In the genomic region with DNA sequence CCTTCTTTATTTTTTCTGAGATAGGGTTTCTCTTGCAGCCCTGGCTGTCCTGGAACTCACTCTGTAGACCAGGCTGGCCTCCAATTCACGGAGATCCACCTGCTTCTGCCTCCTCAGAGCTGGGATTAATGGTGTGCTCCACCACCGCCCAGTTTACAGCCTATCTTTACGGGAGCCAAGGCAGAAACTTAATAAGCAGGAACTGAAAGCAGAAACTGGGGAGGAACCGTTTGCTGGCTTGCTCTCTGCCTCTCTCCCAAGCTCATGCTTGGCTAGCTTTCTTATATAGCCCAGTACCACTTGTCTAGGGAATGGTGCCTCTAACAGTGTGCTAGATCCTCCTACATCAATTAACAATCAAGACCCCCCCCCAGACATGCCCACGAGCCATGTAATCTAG, we compare ENCODE assay signal across 10 mouse cellular contexts. TPM values are rescaled to one million over a fixed set of nuclear protein-coding genes. Genes with fewer than 3 reads are reported as not detected.
DNase-seq lines count a peak whose midpoint lies in the region; ATAC-seq lines count a peak whose summit lies in the region.
"Had no signal": no experiment of that assay in that cellular context is flagged by ENCODE, and none has a peak within 500 bp of the region (broad histone marks: within the 10 kb centered on the region; RNA-seq: fewer than 3 reads in every experiment).

No protein-coding gene starts in this region.

- DNase-seq in heart, adult 18-20 months = no peak
- no peak for DNase-seq in embryonic facial prominence, embryonic 10.5 days (ENCODE audit: low spot score)
- DNase-seq in retina, embryonic 14.5 days (ENCODE audit: low spot score) = no peak
- DNase-seq in left cerebral cortex, postnatal 25 days (ENCODE audit: low spot score in 2 of 2) = no peak
- DNase-seq in adipocyte (ENCODE audit: low spot score) = no peak
- DNase-seq: cerebellum, postnatal 25 days; kidney, adult 2 months had no signal

- H3K4me3 ChIP-seq in heart, embryonic 14.5 days (ENCODE audit: control insufficient read depth in 1 of 2, insufficient read depth in 1 of 2, low read depth in 1 of 2, low read length in 2 of 2) = no peak overlapping the region
- H3K4me3 ChIP-seq in embryonic facial prominence, embryonic 10.5 days = peak overlapping the region; percentile 46
- H3K4me3 ChIP-seq in hindbrain, embryonic 16.5 days (ENCODE audit: low read length) = no peak overlapping the region

- intact Hi-C loops in left cerebral cortex, postnatal 25 days (cut with DNase I) = no loop called here

- H3K9me3 ChIP-seq in heart, embryonic 14.5 days (ENCODE audit: control insufficient read depth, low read length) = no peaks in the 10 kb centered on the region
- no peaks in the 10 kb centered on the region for H3K9me3 ChIP-seq in embryonic facial prominence, embryonic 10.5 days
- no peaks in the 10 kb centered on the region for H3K9me3 ChIP-seq in hindbrain, embryonic 16.5 days (ENCODE audit: control insufficient read depth, low read length)

- 52% methylated on average over 5 of the region's 5 CpGs for WGBS in heart, embryonic 14.5 days
- 55% methylated on average over 5 of the region's 5 CpGs for WGBS in embryonic facial prominence, embryonic 10.5 days
- WGBS in hindbrain, embryonic 16.5 days = 48% methylated on average over 5 of the region's 5 CpGs

- H3K4me2 ChIP-seq in heart, embryonic 14.5 days (ENCODE audit: low read length) = peak overlapping the region; percentile 49; the same call in 1 of the 2 replicates
- H3K4me2 ChIP-seq in hindbrain, embryonic 16.5 days (ENCODE audit: low read length) = peak overlapping the region; percentile 46; the same call in 1 of the 2 replicates

- no peak overlapping the region for H3K9ac ChIP-seq in heart, embryonic 14.5 days (ENCODE audit: low read length)
- H3K9ac ChIP-seq in hindbrain, embryonic 16.5 days (ENCODE audit: low read depth, low read length) = no peak overlapping the region; the same call in 1 of the 2 replicates

- ATAC-seq in heart, embryonic 14.5 days (ENCODE audit: insufficient number of reproducible peaks, insufficient read depth, low FRiP score, low read depth) = no peak
- ATAC-seq in hindbrain, embryonic 16.5 days = no peak
- ATAC-seq in megakaryocyte progenitor cell, adult 5-6 weeks (replicated peaks; ENCODE audit: poor library complexity) = 0 out of 2 replicates have a peak, but pooled peaks have one; percentile 17

- H3K36me3 ChIP-seq in heart, embryonic 14.5 days (ENCODE audit: control insufficient read depth, insufficient read depth, low read length) = 0 out of 2 replicates have a peak, but pooled peaks cover 4% of the 10 kb centered on the region
- peaks cover 32% of the 10 kb centered on the region for H3K36me3 ChIP-seq in embryonic facial prominence, embryonic 10.5 days (replicated peaks)
- H3K36me3 ChIP-seq in hindbrain, embryonic 16.5 days (ENCODE audit: control insufficient read depth, insufficient read depth, low read length) = no peaks in the 10 kb centered on the region

- H3K4me1 ChIP-seq in heart, embryonic 14.5 days (ENCODE audit: control insufficient read depth in 2 of 2, insufficient read depth in 2 of 2, low read length in 2 of 2) = no peaks in the 10 kb centered on the region; a peak in 1 of 4 replicates
- H3K4me1 ChIP-seq in embryonic facial prominence, embryonic 10.5 days = peaks cover 33% of the 10 kb centered on the region
- H3K4me1 ChIP-seq in hindbrain, embryonic 16.5 days (ENCODE audit: control insufficient read depth, insufficient read depth, low read depth, low read length) = no peaks in the 10 kb centered on the region

- no peak overlapping the region for H3K27ac ChIP-seq in heart, embryonic 14.5 days (replicated peaks in 1 of 2; ENCODE audit: control insufficient read depth in 1 of 2, insufficient read depth in 1 of 2, low read depth in 2 of 2, low read length in 2 of 2)
- H3K27ac ChIP-seq in embryonic facial prominence, embryonic 10.5 days (replicated peaks) = no peak overlapping the region
- H3K27ac ChIP-seq in hindbrain, embryonic 16.5 days (ENCODE audit: low read depth, low read length) = no peak overlapping the region

- no peaks in the 10 kb centered on the region for H3K27me3 ChIP-seq in heart, embryonic 14.5 days (ENCODE audit: control insufficient read depth, insufficient read depth, low read length)
- no peaks in the 10 kb centered on the region for H3K27me3 ChIP-seq in embryonic facial prominence, embryonic 10.5 days (replicated peaks; ENCODE audit: low read depth, poor library complexity, severe bottlenecking)
- no peaks in the 10 kb centered on the region for H3K27me3 ChIP-seq in hindbrain, embryonic 16.5 days (replicated peaks; ENCODE audit: control insufficient read depth, insufficient read depth, low read length)

RNA-seq across cellular contexts. Expression of a gene that starts 6.6 kb away (rescaled TPM):
- polyA plus RNA-seq in heart, embryonic 14.5 days (2014; fragmentation: Nextera tagmentation; extraction: Ambion mirVana) = 10.0 and 10.3 TPM in 2 replicates
- 1 to 10 TPM; 7.8 to 9.3 TPM for total RNA-seq in heart, adult 18-20 months (2021)
- polyA plus RNA-seq in embryonic facial prominence, embryonic 10.5 days (2016; fragmentation: Nextera tagmentation; extraction: Ambion mirVana) = 12.7 and 13.9 TPM in 2 replicates
- 1.6 and 2.1 TPM in 2 replicates for polyA plus RNA-seq in hindbrain, embryonic 16.5 days (2015; fragmentation: Nextera tagmentation; extraction: Ambion mirVana)
- total RNA-seq in megakaryocyte progenitor cell, adult 5-6 weeks (2015) = 3.1 and 3.6 TPM in 2 replicates
- 7.9 and 10.2 TPM in 2 replicates for total RNA-seq in megakaryocyte progenitor cell, adult 5-6 weeks (2017)
- 1 to 10 TPM; 1.6 to 2.4 TPM for total RNA-seq in left cerebral cortex, postnatal 25 days (2021)

RNA-seq across cellular contexts. Expression of a gene that starts 9.3 kb away (rescaled TPM):
- polyA plus RNA-seq in heart, embryonic 14.5 days (2014; fragmentation: Nextera tagmentation; extraction: Ambion mirVana) = 28.2 and 38.5 TPM in 2 replicates
- 1 to 10 TPM; 2.8 to 3.9 TPM for total RNA-seq in heart, adult 18-20 months (2021)
- polyA plus RNA-seq in embryonic facial prominence, embryonic 10.5 days (2016; fragmentation: Nextera tagmentation; extraction: Ambion mirVana) = 35.2 and 37.7 TPM in 2 replicates
- polyA plus RNA-seq in hindbrain, embryonic 16.5 days (2015; fragmentation: Nextera tagmentation; extraction: Ambion mirVana) = 31.3 and 32.2 TPM in 2 replicates
- 17.4 and 18.2 TPM in 2 replicates for total RNA-seq in megakaryocyte progenitor cell, adult 5-6 weeks (2015)
- total RNA-seq in megakaryocyte progenitor cell, adult 5-6 weeks (2017) = 10.7 and 13.3 TPM in 2 replicates
- total RNA-seq in left cerebral cortex, postnatal 25 days (2021) = 1 to 10 TPM; 8.5 to 8.8 TPM

RNA-seq across cellular contexts. Expression of a gene that starts 26.9 kb away (rescaled TPM):
- polyA plus RNA-seq in heart, embryonic 14.5 days (2014; fragmentation: Nextera tagmentation; extraction: Ambion mirVana) = 218 and 223 TPM in 2 replicates
- total RNA-seq in heart, adult 18-20 months (2021) = 10 to 100 TPM; 94.9 to 98.5 TPM
- 870 and 873 TPM in 2 replicates for polyA plus RNA-seq in embryonic facial prominence, embryonic 10.5 days (2016; fragmentation: Nextera tagmentation; extraction: Ambion mirVana)
- polyA plus RNA-seq in hindbrain, embryonic 16.5 days (2015; fragmentation: Nextera tagmentation; extraction: Ambion mirVana) = 284 and 285 TPM in 2 replicates
- total RNA-seq in megakaryocyte progenitor cell, adult 5-6 weeks (2015) = 465 and 470 TPM in 2 replicates
- 1,489 and 2,093 TPM in 2 replicates for total RNA-seq in megakaryocyte progenitor cell, adult 5-6 weeks (2017)
- total RNA-seq in left cerebral cortex, postnatal 25 days (2021) = 100 to 1,000 TPM; 186 to 193 TPM

RNA-seq across cellular contexts. Expression of a gene that starts 35.4 kb away (rescaled TPM):
- polyA plus RNA-seq in heart, embryonic 14.5 days (2014; fragmentation: Nextera tagmentation; extraction: Ambion mirVana) = 18.9 and 21.8 TPM in 2 replicates
- 1 to 10 TPM; 6.3 to 6.8 TPM for total RNA-seq in heart, adult 18-20 months (2021)
- polyA plus RNA-seq in embryonic facial prominence, embryonic 10.5 days (2016; fragmentation: Nextera tagmentation; extraction: Ambion mirVana) = 29.4 and 32.9 TPM in 2 replicates
- polyA plus RNA-seq in hindbrain, embryonic 16.5 days (2015; fragmentation: Nextera tagmentation; extraction: Ambion mirVana) = 76.4 and 78.1 TPM in 2 replicates
- total RNA-seq in megakaryocyte progenitor cell, adult 5-6 weeks (2015) = 9.5 and 18.5 TPM in 2 replicates
- 9.4 and 10.3 TPM in 2 replicates for total RNA-seq in megakaryocyte progenitor cell, adult 5-6 weeks (2017)
- total RNA-seq in left cerebral cortex, postnatal 25 days (2021) = 10 to 100 TPM; 37.4 to 37.9 TPM

RNA-seq across cellular contexts. Expression of a gene that starts 40.3 kb away (rescaled TPM):
- polyA plus RNA-seq in heart, embryonic 14.5 days (2014; fragmentation: Nextera tagmentation; extraction: Ambion mirVana) = 7.8 and 8.9 TPM in 2 replicates
- total RNA-seq in heart, adult 18-20 months (2021) = 10 to 100 TPM; 21.8 to 23.5 TPM
- 7.1 and 7.4 TPM in 2 replicates for polyA plus RNA-seq in embryonic facial prominence, embryonic 10.5 days (2016; fragmentation: Nextera tagmentation; extraction: Ambion mirVana)
- polyA plus RNA-seq in hindbrain, embryonic 16.5 days (2015; fragmentation: Nextera tagmentation; extraction: Ambion mirVana) = 10.4 and 11.3 TPM in 2 replicates
- total RNA-seq in megakaryocyte progenitor cell, adult 5-6 weeks (2015) = 8.8 and 9.4 TPM in 2 replicates
- 6.9 and 7.9 TPM in 2 replicates for total RNA-seq in megakaryocyte progenitor cell, adult 5-6 weeks (2017)
- 100 to 1,000 TPM; 152 TPM for total RNA-seq in left cerebral cortex, postnatal 25 days (2021)
